8 mouse cellular contexts compared by ENCODE assay signal in the genomic region with DNA sequence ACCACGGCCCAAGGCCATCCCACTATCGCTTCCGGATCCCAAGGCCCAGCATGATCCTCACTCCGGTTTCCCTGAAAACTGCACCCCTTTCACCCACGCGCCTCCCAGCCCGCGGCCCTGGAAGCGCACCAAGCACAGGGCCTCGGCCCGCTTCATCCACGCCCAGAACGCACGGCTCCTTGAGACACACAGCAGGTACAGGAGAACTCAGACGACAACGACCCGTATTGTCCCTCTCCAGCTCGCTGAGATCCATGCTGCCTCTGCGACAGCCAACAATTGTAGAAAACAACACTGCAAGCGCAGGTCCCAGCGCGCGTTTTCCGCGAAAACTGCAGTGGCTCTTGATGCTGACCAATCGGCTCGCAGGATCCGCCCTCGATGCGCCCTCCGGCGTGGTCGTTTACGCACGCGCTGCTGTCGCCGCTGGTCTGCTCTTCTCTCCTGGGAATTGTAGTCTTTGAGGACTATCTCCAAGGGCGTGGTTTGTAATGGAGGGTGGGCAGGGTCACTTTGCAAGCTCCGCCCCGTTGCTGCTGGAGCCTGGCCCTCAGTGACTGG. TPM values are rescaled to one million over a fixed set of nuclear protein-coding genes. Genes with fewer than 3 reads are reported as not detected.
DNase-seq lines count a peak whose midpoint lies in the region; ATAC-seq and TF ChIP-seq lines count a peak whose summit lies in the region.

No protein-coding gene starts in this region.

- H3K27me3 ChIP-seq in forebrain, embryonic 15.5 days, result no peaks in the 10 kb centered on the region
- no peaks in the 10 kb centered on the region for H3K27me3 ChIP-seq in lung, embryonic 14.5 days (ENCODE audit: insufficient read depth, low read length)

- H3K4me2 ChIP-seq in forebrain, embryonic 15.5 days (replicated peaks), result peak overlapping the region; percentile 81
- peak overlapping the region; percentile 79 for H3K4me2 ChIP-seq in lung, embryonic 14.5 days

- TF ChIP-seq POLR2A in olfactory bulb, adult 2 months (IDR thresholded peaks at IDR 0.05; ENCODE audit: insufficient read depth, low read depth, low read length), result 0 out of 2 replicates have a peak, but pooled peaks have one; percentile 35

- peak; percentile 88 for ATAC-seq in forebrain, embryonic 15.5 days (replicated peaks)
- peak; percentile 90 for ATAC-seq in lung, embryonic 14.5 days (ENCODE audit: insufficient read depth)

- intact Hi-C loops in heart, postnatal 25 days (cut with DNase I), result no loop called here

- H3K4me3 ChIP-seq in forebrain, embryonic 15.5 days, result peak overlapping the region; percentile 56
- peak overlapping the region; percentile 80 for H3K4me3 ChIP-seq in layer of hippocampus, adult 2 months
- peak overlapping the region; percentile 68 for H3K4me3 ChIP-seq in lung, embryonic 14.5 days (ENCODE audit: low read depth, low read length)
- peak overlapping the region; percentile 72 for H3K4me3 ChIP-seq in olfactory bulb, adult 2 months (ENCODE audit: insufficient read depth, low read depth, low read length)

- peak overlapping the region; percentile 78 for H3K27ac ChIP-seq in forebrain, embryonic 15.5 days (replicated peaks)
- peak overlapping the region; percentile 69; the same call in 1 of the 2 replicates for H3K27ac ChIP-seq in layer of hippocampus, adult 2 months
- H3K27ac ChIP-seq in lung, embryonic 14.5 days (ENCODE audit: low read depth), result peak overlapping the region; percentile 80
- no peak overlapping the region for H3K27ac ChIP-seq in olfactory bulb, adult 2 months (ENCODE audit: insufficient read depth, low read depth, low read length)

- no peaks in the 10 kb centered on the region; the same call in 1 of the 2 replicates for H3K36me3 ChIP-seq in forebrain, embryonic 15.5 days
- peaks cover 15% of the 10 kb centered on the region for H3K36me3 ChIP-seq in lung, embryonic 14.5 days (ENCODE audit: insufficient read depth)

- H3K9ac ChIP-seq in forebrain, embryonic 15.5 days (replicated peaks), result peak overlapping the region; percentile 63
- H3K9ac ChIP-seq in lung, embryonic 14.5 days, result peak overlapping the region; percentile 61

- peaks cover 34% of the 10 kb centered on the region for H3K4me1 ChIP-seq in forebrain, embryonic 15.5 days
- peaks cover 7% of the 10 kb centered on the region for H3K4me1 ChIP-seq in lung, embryonic 14.5 days (ENCODE audit: insufficient read depth)
- peaks cover 8% of the 10 kb centered on the region for H3K4me1 ChIP-seq in olfactory bulb, adult 2 months (ENCODE audit: control insufficient read depth, insufficient read depth, low read length)

- TF ChIP-seq CTCF in layer of hippocampus, adult 2 months (conservative IDR thresholded peaks at IDR 0.05), result no peak
- TF ChIP-seq CTCF in lung, embryonic 14.5 days (IDR thresholded peaks at IDR 0.05; ENCODE audit: low read depth), result no peak
- TF ChIP-seq CTCF in olfactory bulb, adult 2 months (IDR thresholded peaks at IDR 0.05; ENCODE audit: insufficient read depth, low read depth, low read length), result no peak

- WGBS in forebrain, embryonic 15.5 days, result under 1% methylated on average over 41 of the region's 41 CpGs
- under 1% methylated on average over 41 of the region's 41 CpGs for WGBS in lung, embryonic 14.5 days
- WGBS in olfactory bulb, adult 2 months, result under 1% methylated on average over 41 of the region's 41 CpGs

- peak; percentile 99 for DNase-seq in MN1 (ENCODE audit: low spot score)
- peak; percentile 91 to 96 for DNase-seq in cerebellum, adult 18-20 months
- peak; percentile 90 for DNase-seq in heart, postnatal 25 days (ENCODE audit: low spot score)
- peak; percentile 90 to 96 for DNase-seq in layer of hippocampus, adult 2 months (ENCODE audit: low spot score in 2 of 2)
- DNase-seq in lung, embryonic 14.5 days, result peak; percentile 99
- peak; percentile 90 for DNase-seq in thymus, postnatal 14 days

- no peaks in the 10 kb centered on the region for H3K9me3 ChIP-seq in forebrain, embryonic 15.5 days
- no peaks in the 10 kb centered on the region for H3K9me3 ChIP-seq in lung, embryonic 14.5 days (ENCODE audit: low read depth, low read length)

RNA-seq across cellular contexts. Expression of a gene that starts 3.4 kb away (rescaled TPM):
- not detected in 2 replicates for polyA plus RNA-seq in forebrain, embryonic 15.5 days (2015; fragmentation: Nextera tagmentation; extraction: Ambion mirVana)
- total RNA-seq in heart, postnatal 25 days (2021), result not detected
- not detected for total RNA-seq in layer of hippocampus, adult 2 months (2021)
- not detected in 2 replicates for polyA plus RNA-seq in lung, embryonic 14.5 days (2014; fragmentation: Nextera tagmentation; extraction: Ambion mirVana)
- not detected in 2 replicates for polyA plus RNA-seq in olfactory bulb, adult 2 months (2012; ENCODE audit: insufficient read depth, insufficient read length, low replicate concordance, missing spikeins)

RNA-seq across cellular contexts. Expression of a gene that starts 3.6 kb away (rescaled TPM):
- 1,445 and 1,467 TPM in 2 replicates for polyA plus RNA-seq in forebrain, embryonic 15.5 days (2015; fragmentation: Nextera tagmentation; extraction: Ambion mirVana)
- total RNA-seq in heart, postnatal 25 days (2021), result 100 to 1,000 TPM; 650 to 659 TPM
- total RNA-seq in layer of hippocampus, adult 2 months (2021), result 100 to 1,000 TPM; 323 to 345 TPM
- 819 and 843 TPM in 2 replicates for polyA plus RNA-seq in lung, embryonic 14.5 days (2014; fragmentation: Nextera tagmentation; extraction: Ambion mirVana)
- not detected in 2 replicates for polyA plus RNA-seq in olfactory bulb, adult 2 months (2012; ENCODE audit: insufficient read depth, insufficient read length, low replicate concordance, missing spikeins)

RNA-seq across cellular contexts. Expression of a gene that starts 3.8 kb away (rescaled TPM):
- 96.4 and 98.5 TPM in 2 replicates for polyA plus RNA-seq in forebrain, embryonic 15.5 days (2015; fragmentation: Nextera tagmentation; extraction: Ambion mirVana)
- 10 to 100 TPM; 45.2 to 48.2 TPM for total RNA-seq in heart, postnatal 25 days (2021)
- 10 to 100 TPM; 43.0 to 46.9 TPM for total RNA-seq in layer of hippocampus, adult 2 months (2021)
- polyA plus RNA-seq in lung, embryonic 14.5 days (2014; fragmentation: Nextera tagmentation; extraction: Ambion mirVana), result 117 and 121 TPM in 2 replicates
- not detected in 2 replicates for polyA plus RNA-seq in olfactory bulb, adult 2 months (2012; ENCODE audit: insufficient read depth, insufficient read length, low replicate concordance, missing spikeins)

RNA-seq across cellular contexts. Expression of a gene that starts 12.7 kb away (rescaled TPM):
- polyA plus RNA-seq in forebrain, embryonic 15.5 days (2015; fragmentation: Nextera tagmentation; extraction: Ambion mirVana), result 7.6 TPM in 2 replicates
- total RNA-seq in heart, postnatal 25 days (2021), result 10 to 100 TPM; 13.8 to 17.2 TPM
- 10 to 100 TPM; 57.7 to 63.0 TPM for total RNA-seq in layer of hippocampus, adult 2 months (2021)
- polyA plus RNA-seq in lung, embryonic 14.5 days (2014; fragmentation: Nextera tagmentation; extraction: Ambion mirVana), result 12.8 and 15.4 TPM in 2 replicates
- not detected in 2 replicates for polyA plus RNA-seq in olfactory bulb, adult 2 months (2012; ENCODE audit: insufficient read depth, insufficient read length, low replicate concordance, missing spikeins)

RNA-seq across cellular contexts. Expression of a gene that starts 19.0 kb away (rescaled TPM):
- polyA plus RNA-seq in forebrain, embryonic 15.5 days (2015; fragmentation: Nextera tagmentation; extraction: Ambion mirVana), result 2.0 and 2.3 TPM in 2 replicates
- total RNA-seq in heart, postnatal 25 days (2021), result not detected
- total RNA-seq in layer of hippocampus, adult 2 months (2021), result 1 to 10 TPM; 1.1 TPM
- not detected in 2 replicates for polyA plus RNA-seq in lung, embryonic 14.5 days (2014; fragmentation: Nextera tagmentation; extraction: Ambion mirVana)
- not detected in 2 replicates for polyA plus RNA-seq in olfactory bulb, adult 2 months (2012; ENCODE audit: insufficient read depth, insufficient read length, low replicate concordance, missing spikeins)

Comparison
In these comparisons a context has a peak if more than half of its experiments do, and no peak if none do; other contexts are left out.
1. RNA of a gene that starts 3.8 kb away (polyA plus RNA-seq): 117 to 121 TPM in lung, embryonic 14.5 days and 96.4 to 98.5 TPM in forebrain, embryonic 15.5 days; not detected in olfactory bulb, adult 2 months; every median in the first group is over 10 times any median in the second.
2. Peak in every context shown above with its lines, with median percentiles within 50 percentile points of each other: DNase-seq and H3K4me3 ChIP-seq.